ENCODE assay signal across 11 mouse cellular contexts in genomic region chr12:104983476-104983875, GRCm38 (mm10). TPM values are rescaled to one million over a fixed set of nuclear protein-coding genes. Genes with fewer than 3 reads are reported as not detected.
DNase-seq lines count a peak whose midpoint lies in the region; ATAC-seq and TF ChIP-seq lines count a peak whose summit lies in the region.
"Had no signal": no experiment of that assay in that cellular context is flagged by ENCODE, and none has a peak within 500 bp of the region (broad histone marks: within the 10 kb centered on the region; RNA-seq: fewer than 3 reads in every experiment).

No protein-coding gene starts in this region.

- 28% methylated on average over 7 of the region's 7 CpGs for WGBS in kidney, embryonic 15.5 days
- 44% methylated on average over 7 of the region's 7 CpGs for WGBS in macrophage (ENCODE audit: missing documents)
- 38% methylated on average over 7 of the region's 7 CpGs for WGBS in midbrain, postnatal 0 days

- ATAC-seq in kidney, embryonic 15.5 days (replicated peaks; ENCODE audit: low FRiP score): peak; percentile 69
- ATAC-seq in midbrain, postnatal 0 days (ENCODE audit: low FRiP score): no peak

- no peak overlapping the region for H3K4me2 ChIP-seq in kidney, embryonic 15.5 days
- no peak overlapping the region for H3K4me2 ChIP-seq in midbrain, postnatal 0 days (ENCODE audit: low read depth, low read length, poor library complexity, severe bottlenecking)
- H3K4me2 ChIP-seq: heart, embryonic 13.5 days had no signal

- TF ChIP-seq CTCF in embryonic fibroblast, embryonic 13.5 days (IDR thresholded peaks at IDR 0.05; ENCODE audit: borderline replicate concordance, insufficient read depth, low read length): no peak
- TF ChIP-seq CTCF in midbrain, postnatal 0 days (IDR thresholded peaks at IDR 0.05): no peak

- H3K4me3 ChIP-seq in kidney, embryonic 15.5 days (replicated peaks): no peak overlapping the region
- no peak overlapping the region for H3K4me3 ChIP-seq in embryonic fibroblast, embryonic 13.5 days (ENCODE audit: insufficient read depth, low read length)
- H3K4me3 ChIP-seq in macrophage (ENCODE audit: inconsistent target): no peak overlapping the region
- no peak overlapping the region for H3K4me3 ChIP-seq in midbrain, postnatal 0 days (ENCODE audit: low read depth, low read length)
- H3K4me3 ChIP-seq: heart, embryonic 13.5 days had no signal

- H3K27ac ChIP-seq in kidney, embryonic 15.5 days: peak overlapping the region; percentile 63
- peak overlapping the region; percentile 86 for H3K27ac ChIP-seq in embryonic fibroblast, embryonic 13.5 days (ENCODE audit: insufficient read depth, low read length)
- H3K27ac ChIP-seq in macrophage: peak overlapping the region; percentile 73
- H3K27ac ChIP-seq in midbrain, postnatal 0 days (ENCODE audit: low read depth, low read length): no peak overlapping the region
- H3K27ac ChIP-seq: heart, embryonic 13.5 days had no signal

- H3K9ac ChIP-seq in kidney, embryonic 15.5 days: no peak overlapping the region
- H3K9ac ChIP-seq in midbrain, postnatal 0 days (replicated peaks; ENCODE audit: low read length, poor library complexity, severe bottlenecking): no peak overlapping the region
- H3K9ac ChIP-seq: heart, embryonic 13.5 days had no signal

- H3K79me2 ChIP-seq in macrophage (ENCODE audit: inconsistent target): peaks cover 100% of the 10 kb centered on the region

- TF ChIP-seq POLR2A in embryonic fibroblast, embryonic 13.5 days (IDR thresholded peaks at IDR 0.05; ENCODE audit: low read depth, low read length): no peak

- DNase-seq in kidney, postnatal 36 days: no peak
- DNase-seq in adrenal gland, postnatal 10 days: peak; percentile 65
- DNase-seq in layer of hippocampus, adult 11-12 months (ENCODE audit: low spot score): no peak
- no peak for DNase-seq in midbrain, postnatal 0 days (ENCODE audit: low spot score)
- DNase-seq in spleen, adult 12 weeks (ENCODE audit: low spot score): no peak
- DNase-seq: cerebellum, adult 8-10 months; layer of hippocampus, postnatal 36 days had no signal

- H3K27me3 ChIP-seq in kidney, embryonic 15.5 days: no peaks in the 10 kb centered on the region
- no peaks in the 10 kb centered on the region for H3K27me3 ChIP-seq in midbrain, postnatal 0 days (ENCODE audit: insufficient read depth, low read length)
- H3K27me3 ChIP-seq: heart, embryonic 13.5 days had no signal

- H3K9me3 ChIP-seq in kidney, embryonic 15.5 days (replicated peaks): no peaks in the 10 kb centered on the region
- H3K9me3 ChIP-seq in midbrain, postnatal 0 days (ENCODE audit: low read length): no peaks in the 10 kb centered on the region
- H3K9me3 ChIP-seq: heart, embryonic 13.5 days had no signal

- no peaks in the 10 kb centered on the region for H3K36me3 ChIP-seq in kidney, embryonic 15.5 days
- no peaks in the 10 kb centered on the region for H3K36me3 ChIP-seq in macrophage (ENCODE audit: inconsistent target)
- no peaks in the 10 kb centered on the region for H3K36me3 ChIP-seq in midbrain, postnatal 0 days (ENCODE audit: insufficient read depth, low read length)
- H3K36me3 ChIP-seq: heart, embryonic 13.5 days had no signal

- H3K4me1 ChIP-seq in kidney, embryonic 15.5 days: peaks cover 16% of the 10 kb centered on the region
- peaks cover 15% of the 10 kb centered on the region for H3K4me1 ChIP-seq in embryonic fibroblast, embryonic 13.5 days (ENCODE audit: control insufficient read depth, insufficient read depth, low read length)
- H3K4me1 ChIP-seq in midbrain, postnatal 0 days (ENCODE audit: insufficient read depth, low read length): no peaks in the 10 kb centered on the region

RNA-seq across cellular contexts. Expression of gene Syne3, which starts 26.1 kb away (rescaled TPM):
- polyA plus RNA-seq in kidney, embryonic 15.5 days (2015; fragmentation: Nextera tagmentation; extraction: Ambion mirVana): 0.82 TPM in 2 replicates
- total RNA-seq in adrenal gland, postnatal 10 days (2021): 1 to 10 TPM; 9.1 to 9.5 TPM
- 13.6 and 15.9 TPM in 2 replicates for polyA plus RNA-seq in embryonic fibroblast, embryonic 13.5 days (2011; ENCODE audit: insufficient read length, low read depth, missing spikeins)
- 100 to 1,000 TPM in 3 of 26 experiments, 10 to 100 TPM in 21, 1 to 10 TPM in 2; 9.1 to 309 (median 31.2) TPM for total RNA-seq in macrophage (2018; cell fraction: chromatin; rRNA removed)
- total RNA-seq in macrophage (2018; cell fraction: cytosol; rRNA removed): 10 to 100 TPM in 13 of 26 experiments, 1 to 10 TPM in 13; 4.6 to 56.9 (median 12.5) TPM
- total RNA-seq in macrophage (2018; cell fraction: nucleus; rRNA removed): 100 to 1,000 TPM in 1 of 26 experiments, 10 to 100 TPM in 15, 1 to 10 TPM in 10; 6.6 to 122 (median 16.8) TPM
- 6.4 to 13.5 TPM (median 8.7 TPM) in 3 replicates for polyA plus RNA-seq in macrophage (2018)
- 0.93 and 1.4 TPM in 2 replicates for total RNA-seq in midbrain, postnatal 0 days (2014; rRNA removed)
- polyA plus RNA-seq in midbrain, postnatal 0 days (2015; fragmentation: Nextera tagmentation; extraction: Ambion mirVana): 0.44 and 0.85 TPM in 2 replicates

RNA-seq across cellular contexts. Expression of gene Glrx5, which starts 49.0 kb away (rescaled TPM):
- 159 and 184 TPM in 2 replicates for polyA plus RNA-seq in kidney, embryonic 15.5 days (2015; fragmentation: Nextera tagmentation; extraction: Ambion mirVana)
- 100 to 1,000 TPM; 158 to 160 TPM for total RNA-seq in adrenal gland, postnatal 10 days (2021)
- 37.6 and 45.1 TPM in 2 replicates for polyA plus RNA-seq in embryonic fibroblast, embryonic 13.5 days (2011; ENCODE audit: insufficient read length, low read depth, missing spikeins)
- total RNA-seq in macrophage (2018; cell fraction: chromatin; rRNA removed): 1 to 10 TPM in 20 of 26 experiments, under 1 TPM in 4, not detected in 2; 0.65 to 9.7 (median 2.2) TPM
- total RNA-seq in macrophage (2018; cell fraction: cytosol; rRNA removed): 10 to 100 TPM; 14.1 to 26.6 (median 18.8) TPM
- total RNA-seq in macrophage (2018; cell fraction: nucleus; rRNA removed): 10 to 100 TPM in 3 of 26 experiments, 1 to 10 TPM in 23; 2.0 to 27.2 (median 7.0) TPM
- 5.1 to 28.7 TPM (median 17.8 TPM) in 3 replicates for polyA plus RNA-seq in macrophage (2018)
- total RNA-seq in midbrain, postnatal 0 days (2014; rRNA removed): 35.8 and 50.9 TPM in 2 replicates
- polyA plus RNA-seq in midbrain, postnatal 0 days (2015; fragmentation: Nextera tagmentation; extraction: Ambion mirVana): 175 and 185 TPM in 2 replicates
